Mouse (Mus musculus) adrenal gland, adult (tissue): ENCODE measurements around the gene Pth2.

Experiments
- DNase-seq, 2 experiments: peaks; one replicate each; pipeline ENCODE4 v3.0.0; 2022 to 2023; ENCODE audit warnings: low spot score in 1 of 2; ENCODE audit not compliant: inconsistent age in 2 of 2

The Pth2 gene

GRCm38 (mm10) chr7:45180896-45181477 is at the start of gene Pth2:
TSS of gene Pth2 (plus strand) at chr7:45180995.
- DNase-seq: no peak

- DNase-seq: peak; percentile 24 to 30
Observed at GRCm38 (mm10) chr7:45131850-45132249, 48.9 kb upstream of the Pth2 start.

GRCm38 (mm10) chr7:45133446-45134159 is 47.2 kb upstream of the Pth2 start:
- peak in 1 of 2 experiments; percentile 15 for DNase-seq

GRCm38 (mm10) chr7:45134544-45135026 is 46.2 kb upstream of the Pth2 start:
- peak; percentile 59 to 77 for DNase-seq

- peak; percentile 22 to 60 for DNase-seq
Observed at GRCm38 (mm10) chr7:45135370-45135769, 45.4 kb upstream of the Pth2 start.

GRCm38 (mm10) chr7:45135993-45136567 is 44.7 kb upstream of the Pth2 start, which contains the start of the genes Gm45713 and Flt3l:
TSS of gene Gm45713 (minus strand) at chr7:45136231.
TSS of gene Flt3l (minus strand) at chr7:45136432.
- DNase-seq: peak; percentile 94 to 99

GRCm38 (mm10) chr7:45137171-45138006 is 43.4 kb upstream of the Pth2 start:
- DNase-seq: no peak

GRCm38 (mm10) chr7:45138403-45138802 is 42.4 kb upstream of the Pth2 start:
- DNase-seq: no peak

- DNase-seq: peak; percentile 77 to 90
Observed at GRCm38 (mm10) chr7:45139904-45140723, 40.7 kb upstream of the Pth2 start.

- DNase-seq: no peak
Observed at GRCm38 (mm10) chr7:45141319-45141718, 39.5 kb upstream of the Pth2 start.

- DNase-seq: no peak
Observed at GRCm38 (mm10) chr7:45141914-45142313, 38.9 kb upstream of the Pth2 start.

- DNase-seq: no peak
Observed at GRCm38 (mm10) chr7:45144368-45145174, 36.2 kb upstream of the Pth2 start.

GRCm38 (mm10) chr7:45145460-45145859 is 35.3 kb upstream of the Pth2 start:
- DNase-seq: no peak

GRCm38 (mm10) chr7:45147267-45147666 is 33.5 kb upstream of the Pth2 start:
- DNase-seq: no peak

- peak in 1 of 2 experiments; percentile 67 for DNase-seq
Observed at GRCm38 (mm10) chr7:45147899-45148298, 32.9 kb upstream of the Pth2 start.

GRCm38 (mm10) chr7:45148534-45149098 is 32.2 kb upstream of the Pth2 start:
- DNase-seq: no peak

GRCm38 (mm10) chr7:45149545-45149944 is 31.2 kb upstream of the Pth2 start:
- no peak for DNase-seq

- DNase-seq: no peak
Observed at GRCm38 (mm10) chr7:45150321-45150720, 30.5 kb upstream of the Pth2 start.

GRCm38 (mm10) chr7:45151303-45151702 is 29.5 kb upstream of the Pth2 start:
- DNase-seq: no peak
